Mouse (Mus musculus) kidney, adult 2 months (tissue): ENCODE results near the gene Atp1a2.

Experiments used
- CTCF ChIP-seq: fragments of 200-500 bp; conservative IDR thresholded peaks from 2 replicates; pipeline ENCODE4 v1.5.1; 2011; ENCODE audit warnings: low read depth, mild to moderate bottlenecking, control low read depth, low read length, moderate library complexity, mixed read lengths; ENCODE audit not compliant: insufficient read depth, insufficient read length
- POLR2A ChIP-seq: fragments of 200-500 bp; IDR thresholded peaks from one replicate; pipeline ENCODE4 v1.6.1; 2011; ENCODE audit warnings: low read depth, low read length, control low read depth

GRCm38 (mm10) chr1:172302311-172302710 is 4.4 kb upstream of the Atp1a2 start:
- TF ChIP-seq CTCF (no peak), POLR2A (no peak)
